Mouse (Mus musculus) intestine, embryonic 16.5 days (tissue): ENCODE data around the gene Gpcpd1. TPM values are rescaled to one million over a fixed set of nuclear protein-coding genes. Genes with fewer than 3 reads are reported as not detected.

ENCODE experiments used
- ATAC-seq: fragments of 200-750 bp; cut with Nextera tagmentation; 2 replicates; pipeline ENCODE4 v1.8.0; 2017; ENCODE audit warnings: moderate TSS enrichment, moderate library complexity
- H3K27ac ChIP-seq: fragments of 300-500 bp; sonication (generic); 2 replicates; pipeline ENCODE4 v1.5.1; 2014; ENCODE audit warnings: mild to moderate bottlenecking, low read length
- H3K27me3 ChIP-seq: fragments of 300-500 bp; sonication (generic); replicated peaks from 2 replicates; pipeline ENCODE4 v1.6.1; 2014; ENCODE audit warnings: low read length, control low read depth, mixed read lengths; ENCODE audit not compliant: control insufficient read depth, insufficient read depth
- H3K36me3 ChIP-seq: fragments of 300-500 bp; sonication (generic); 2 replicates; pipeline ENCODE4 v1.6.1; 2014; ENCODE audit warnings: low read length, control low read depth; ENCODE audit not compliant: control insufficient read depth, insufficient read depth
- H3K4me1 ChIP-seq: fragments of 300-500 bp; sonication (generic); 2 replicates; pipeline ENCODE4 v1.6.1; 2014; ENCODE audit warnings: low read length, control low read depth, mixed read lengths; ENCODE audit not compliant: control insufficient read depth, insufficient read depth
- H3K4me2 ChIP-seq: fragments of 300-500 bp; sonication (generic); 2 replicates; pipeline ENCODE4 v1.6.1; 2014; ENCODE audit warnings: low read depth, low read length, control low read depth
- H3K4me3 ChIP-seq: fragments of 300-500 bp; sonication (generic); 2 replicates; pipeline ENCODE4 v1.5.1; 2014; ENCODE audit warnings: mild to moderate bottlenecking, low read length
- H3K9ac ChIP-seq: fragments of 300-500 bp; sonication (generic); 2 replicates; pipeline ENCODE4 v1.6.1; 2014; ENCODE audit warnings: low read depth, low read length
- H3K9me3 ChIP-seq: fragments of 300-500 bp; sonication (generic); 2 replicates; pipeline ENCODE4 v1.6.1; 2016; ENCODE audit warnings: low read length, control low read depth; ENCODE audit not compliant: control insufficient read depth
- WGBS: fragments of 180-500 bp; shearing (Covaris S2); extraction: QIAGEN DNeasy Blood & Tissue Kit; methylation state at CpG from one replicate; pipeline ENCODE4 v1.1.7; 2014; 5-methylcytosine and 5-hydroxymethylcytosine counted together
- polyA plus RNA-seq: library from polyadenylated mRNA; unstranded; fragments of >200 nt; fragmentation: Nextera tagmentation; extraction: Ambion mirVana; gene quantifications from 2 replicates; pipeline ENCODE4 v1.2.1, GENCODE M21; 2015

Gpcpd1 gene
- polyA plus RNA-seq, 1 experiment from 2014 or later, result 20.0 TPM

GRCm38 (mm10) chr2:132515076-132515475 lies 72.5 kb downstream of the Gpcpd1 start:
- H3K27ac ChIP-seq, result no peak overlapping the region
- H3K4me2 ChIP-seq, result no peak overlapping the region
- no peaks in the 10 kb centered on the region for H3K27me3 ChIP-seq
- no peak for ATAC-seq
- no peaks in the 10 kb centered on the region for H3K36me3 ChIP-seq
- no peak overlapping the region for H3K9ac ChIP-seq
- no peaks in the 10 kb centered on the region for H3K4me1 ChIP-seq
- no peaks in the 10 kb centered on the region for H3K9me3 ChIP-seq
- no peak overlapping the region for H3K4me3 ChIP-seq
- WGBS, result 80% methylated on average over 14 of the region's 14 CpGs

GRCm38 (mm10) chr2:132514353-132514752 lies 73.2 kb downstream of the Gpcpd1 start:
- 50% methylated on average over 6 of the region's 6 CpGs for WGBS
- H3K4me2 ChIP-seq, result no peak overlapping the region
- ATAC-seq, result no peak
- no peaks in the 10 kb centered on the region for H3K27me3 ChIP-seq
- no peak overlapping the region for H3K4me3 ChIP-seq
- H3K4me1 ChIP-seq, result no peaks in the 10 kb centered on the region
- no peaks in the 10 kb centered on the region for H3K9me3 ChIP-seq
- H3K27ac ChIP-seq, result no peak overlapping the region
- no peak overlapping the region for H3K9ac ChIP-seq
- no peaks in the 10 kb centered on the region for H3K36me3 ChIP-seq

- Histone ChIP-seq H3K4me3 (no peak overlapping the region), H3K9ac (no peak overlapping the region), H3K4me2 (no peak overlapping the region), H3K4me1 (no peaks in the 10 kb centered on the region), H3K9me3 (no peaks in the 10 kb centered on the region), H3K36me3 (no peaks in the 10 kb centered on the region), H3K27me3 (no peaks in the 10 kb centered on the region), H3K27ac (no peak overlapping the region)
- ATAC-seq, result no peak
- WGBS, result 65% methylated on average over 12 of the region's 12 CpGs
Observed at GRCm38 (mm10) chr2:132513371-132514181, 74.0 kb downstream of the Gpcpd1 start.

GRCm38 (mm10) chr2:132512977-132513351 lies 74.6 kb downstream of the Gpcpd1 start:
- H3K4me3 ChIP-seq, result no peak overlapping the region
- no peaks in the 10 kb centered on the region for H3K4me1 ChIP-seq
- H3K9ac ChIP-seq, result no peak overlapping the region
- no peak overlapping the region for H3K4me2 ChIP-seq
- H3K27ac ChIP-seq, result no peak overlapping the region
- ATAC-seq, result no peak
- H3K27me3 ChIP-seq, result no peaks in the 10 kb centered on the region
- H3K36me3 ChIP-seq, result no peaks in the 10 kb centered on the region
- H3K9me3 ChIP-seq, result no peaks in the 10 kb centered on the region
- 62% methylated on average over 11 of the region's 11 CpGs for WGBS

- 38% methylated on average over 19 of the region's 19 CpGs for WGBS
- H3K36me3 ChIP-seq, result no peaks in the 10 kb centered on the region
- H3K4me1 ChIP-seq, result no peaks in the 10 kb centered on the region
- no peaks in the 10 kb centered on the region for H3K9me3 ChIP-seq
- no peaks in the 10 kb centered on the region for H3K27me3 ChIP-seq
- no peak overlapping the region for H3K4me3 ChIP-seq
- H3K4me2 ChIP-seq, result 0 out of 2 replicates have a peak overlapping the region, but pooled peaks have one; percentile 26
- no peak overlapping the region for H3K9ac ChIP-seq
- H3K27ac ChIP-seq, result no peak overlapping the region
- ATAC-seq, result no peak
Observed at GRCm38 (mm10) chr2:132512051-132512976, 75.2 kb downstream of the Gpcpd1 start.

GRCm38 (mm10) chr2:132511011-132511818 lies 76.3 kb downstream of the Gpcpd1 start:
- no peak overlapping the region for H3K4me2 ChIP-seq
- H3K27me3 ChIP-seq, result no peaks in the 10 kb centered on the region
- ATAC-seq, result no peak
- 93% methylated on average over 5 of the region's 7 CpGs for WGBS
- H3K9me3 ChIP-seq, result no peaks in the 10 kb centered on the region
- H3K4me3 ChIP-seq, result no peak overlapping the region
- no peak overlapping the region for H3K9ac ChIP-seq
- H3K36me3 ChIP-seq, result no peaks in the 10 kb centered on the region
- no peaks in the 10 kb centered on the region for H3K4me1 ChIP-seq
- no peak overlapping the region for H3K27ac ChIP-seq

- Histone ChIP-seq H3K9me3 (no peaks in the 10 kb centered on the region), H3K9ac (no peak overlapping the region), H3K27ac (no peak overlapping the region), H3K4me3 (no peak overlapping the region), H3K36me3 (no peaks in the 10 kb centered on the region), H3K4me2 (no peak overlapping the region), H3K4me1 (no peaks in the 10 kb centered on the region), H3K27me3 (no peaks in the 10 kb centered on the region)
- WGBS, result 78% methylated on average over 1 of the region's 1 CpGs
- ATAC-seq, result no peak
Observed at GRCm38 (mm10) chr2:132509714-132510113, 77.8 kb downstream of the Gpcpd1 start.

- Histone ChIP-seq H3K27ac (no peak overlapping the region), H3K9me3 (no peaks in the 10 kb centered on the region), H3K4me3 (no peak overlapping the region), H3K36me3 (no peaks in the 10 kb centered on the region), H3K4me1 (no peaks in the 10 kb centered on the region), H3K4me2 (no peak overlapping the region), H3K9ac (no peak overlapping the region), H3K27me3 (no peaks in the 10 kb centered on the region)
- 77% methylated on average over 9 of the region's 9 CpGs for WGBS
- no peak for ATAC-seq
Observed at GRCm38 (mm10) chr2:132509261-132509660, 78.3 kb downstream of the Gpcpd1 start.

- WGBS, result 51% methylated on average over 6 of the region's 6 CpGs
Observed at GRCm38 (mm10) chr2:132507521-132507920, 80.0 kb downstream of the Gpcpd1 start.

More at GRCm38 (mm10) chr2:132507521-132507920, 80.0 kb downstream of the Gpcpd1 start:
- Histone ChIP-seq H3K4me2 (no peak overlapping the region), H3K9me3 (no peaks in the 10 kb centered on the region), H3K36me3 (no peaks in the 10 kb centered on the region), H3K27me3 (no peaks in the 10 kb centered on the region), H3K4me3 (no peak overlapping the region), H3K9ac (no peak overlapping the region), H3K4me1 (no peaks in the 10 kb centered on the region), H3K27ac (no peak overlapping the region)
- ATAC-seq, result no peak
